Mouse (Mus musculus) stomach, postnatal 0 days (tissue): ENCODE measurements around the gene Ino80.

ENCODE experiments used
- CTCF ChIP-seq: IDR thresholded peaks from 2 replicates; pipeline ENCODE4 v1.5.1; 2016; ENCODE audit warnings: antibody characterized with exemption, low read depth, mild to moderate bottlenecking, moderate library complexity
- EP300 ChIP-seq: optimal IDR thresholded peaks from 2 replicates; pipeline ENCODE3; 2016; ENCODE audit warnings: antibody characterized with exemption

DNA sequence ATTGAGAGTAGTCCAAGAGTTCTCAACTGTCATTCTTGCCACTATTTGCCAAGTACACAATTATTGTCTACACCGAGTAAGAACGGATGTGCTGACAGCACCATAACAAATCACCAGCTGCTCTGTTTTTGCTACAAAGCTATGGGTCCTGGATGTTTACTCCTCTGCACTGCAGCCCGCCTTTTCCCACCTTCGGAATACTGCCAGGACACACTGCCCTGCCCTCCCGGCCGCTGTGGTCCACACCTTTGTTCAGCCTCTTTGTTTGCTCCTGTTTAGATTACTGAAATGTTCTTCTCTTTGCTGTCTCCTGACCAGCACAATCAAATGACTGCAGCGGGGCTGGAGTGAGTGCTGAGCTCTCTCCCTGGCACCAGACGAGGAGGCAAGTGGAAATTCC, 69.2 kb downstream of the Ino80 start:
- no peak for TF ChIP-seq CTCF
- no peak for TF ChIP-seq EP300
